Mouse (Mus musculus): Measurements from ENCODE around the gene Uba3. TPM values are rescaled to one million over a fixed set of nuclear protein-coding genes. Genes with fewer than 3 reads are reported as not detected.

Gene Uba3
- polyA plus RNA-seq, 1 experiment from 2014 or later = 76.3 TPM

GRCm38 (mm10) chr6:97227067-97227847, 21.8 kb upstream of the Uba3 start:
- no peak overlapping the region for H3K9ac ChIP-seq (replicated peaks; ENCODE audit: low read length)
- H3K4me2 ChIP-seq (replicated peaks; ENCODE audit: low read depth, low read length) = no peak overlapping the region
- H3K4me3 ChIP-seq (ENCODE audit: low read length) = no peak overlapping the region
- H3K27ac ChIP-seq (ENCODE audit: low read length) = no peak overlapping the region
- H3K36me3 ChIP-seq (ENCODE audit: insufficient read depth, low read length) = peaks cover 18% of the 10 kb centered on the region
- WGBS = 93% methylated on average over 9 of the region's 9 CpGs
- ATAC-seq (ENCODE audit: low FRiP score, low TSS enrichment) = no peak
- no peaks in the 10 kb centered on the region for H3K9me3 ChIP-seq (ENCODE audit: low read length)
- peaks cover 9% of the 10 kb centered on the region for H3K4me1 ChIP-seq (ENCODE audit: insufficient read depth, low read length)
- H3K27me3 ChIP-seq (ENCODE audit: insufficient read depth, low read length) = no peaks in the 10 kb centered on the region

GRCm38 (mm10) chr6:97226083-97226491, 20.6 kb upstream of the Uba3 start:
- no peak overlapping the region for H3K9ac ChIP-seq (replicated peaks; ENCODE audit: low read length)
- peaks cover 12% of the 10 kb centered on the region for H3K4me1 ChIP-seq (ENCODE audit: insufficient read depth, low read length)
- no peaks in the 10 kb centered on the region for H3K9me3 ChIP-seq (ENCODE audit: low read length)
- H3K4me3 ChIP-seq (ENCODE audit: low read length) = no peak overlapping the region
- no peaks in the 10 kb centered on the region for H3K27me3 ChIP-seq (ENCODE audit: insufficient read depth, low read length)
- 18% methylated on average over 1 of the region's 1 CpGs for WGBS
- peaks cover 11% of the 10 kb centered on the region for H3K36me3 ChIP-seq (ENCODE audit: insufficient read depth, low read length)
- no peak overlapping the region for H3K27ac ChIP-seq (ENCODE audit: low read length)
- no peak overlapping the region for H3K4me2 ChIP-seq (replicated peaks; ENCODE audit: low read depth, low read length)
- no peak for ATAC-seq (ENCODE audit: low FRiP score, low TSS enrichment)

GRCm38 (mm10) chr6:97224505-97224904, 19.1 kb upstream of the Uba3 start:
- H3K9me3 ChIP-seq (ENCODE audit: low read length) = no peaks in the 10 kb centered on the region
- 0 out of 2 replicates have a peak, but pooled peaks cover 2% of the 10 kb centered on the region for H3K36me3 ChIP-seq (ENCODE audit: insufficient read depth, low read length)
- H3K27me3 ChIP-seq (ENCODE audit: insufficient read depth, low read length) = no peaks in the 10 kb centered on the region
- no peak overlapping the region for H3K27ac ChIP-seq (ENCODE audit: low read length)
- H3K4me2 ChIP-seq (replicated peaks; ENCODE audit: low read depth, low read length) = no peak overlapping the region
- 94% methylated on average over 8 of the region's 8 CpGs for WGBS
- peaks cover 12% of the 10 kb centered on the region for H3K4me1 ChIP-seq (ENCODE audit: insufficient read depth, low read length)
- no peak overlapping the region for H3K9ac ChIP-seq (replicated peaks; ENCODE audit: low read length)
- ATAC-seq (ENCODE audit: low FRiP score, low TSS enrichment) = no peak
- H3K4me3 ChIP-seq (ENCODE audit: low read length) = no peak overlapping the region

- Histone ChIP-seq H3K36me3 (ENCODE audit: insufficient read depth, low read length) (no peaks in the 10 kb centered on the region), H3K4me2 (replicated peaks; ENCODE audit: low read depth, low read length) (no peak overlapping the region), H3K9me3 (ENCODE audit: low read length) (no peaks in the 10 kb centered on the region), H3K27ac (ENCODE audit: low read length) (no peak overlapping the region), H3K9ac (replicated peaks; ENCODE audit: low read length) (0 out of 2 replicates have a peak overlapping the region, but pooled peaks have one; percentile 4), H3K27me3 (ENCODE audit: insufficient read depth, low read length) (no peaks in the 10 kb centered on the region), H3K4me1 (ENCODE audit: insufficient read depth, low read length) (peaks cover 12% of the 10 kb centered on the region), H3K4me3 (ENCODE audit: low read length) (no peak overlapping the region)
- 82% methylated on average over 4 of the region's 4 CpGs for WGBS
- ATAC-seq (ENCODE audit: low FRiP score, low TSS enrichment) = no peak
Observed at GRCm38 (mm10) chr6:97223566-97223965, 18.1 kb upstream of the Uba3 start.

GRCm38 (mm10) chr6:97222931-97223467, 17.6 kb upstream of the Uba3 start:
- Histone ChIP-seq H3K4me1 (ENCODE audit: insufficient read depth, low read length) (peaks cover 12% of the 10 kb centered on the region), H3K4me3 (ENCODE audit: low read length) (no peak overlapping the region), H3K27me3 (ENCODE audit: insufficient read depth, low read length) (no peaks in the 10 kb centered on the region), H3K9me3 (ENCODE audit: low read length) (no peaks in the 10 kb centered on the region), H3K36me3 (ENCODE audit: insufficient read depth, low read length) (no peaks in the 10 kb centered on the region), H3K9ac (replicated peaks; ENCODE audit: low read length) (no peak overlapping the region), H3K4me2 (replicated peaks; ENCODE audit: low read depth, low read length) (no peak overlapping the region), H3K27ac (ENCODE audit: low read length) (no peak overlapping the region)
- no peak for ATAC-seq (ENCODE audit: low FRiP score, low TSS enrichment)
- 64% methylated on average over 5 of the region's 5 CpGs for WGBS

- no peak overlapping the region for H3K4me3 ChIP-seq (ENCODE audit: low read length)
- 40% methylated on average over 6 of the region's 6 CpGs for WGBS
- H3K9ac ChIP-seq (replicated peaks; ENCODE audit: low read length) = no peak overlapping the region
- H3K9me3 ChIP-seq (ENCODE audit: low read length) = no peaks in the 10 kb centered on the region
- H3K4me1 ChIP-seq (ENCODE audit: insufficient read depth, low read length) = peaks cover 12% of the 10 kb centered on the region
- ATAC-seq (ENCODE audit: low FRiP score, low TSS enrichment) = peak; percentile 42; the same call in 1 of the 2 replicates
- no peaks in the 10 kb centered on the region for H3K27me3 ChIP-seq (ENCODE audit: insufficient read depth, low read length)
- no peaks in the 10 kb centered on the region for H3K36me3 ChIP-seq (ENCODE audit: insufficient read depth, low read length)
- H3K27ac ChIP-seq (ENCODE audit: low read length) = no peak overlapping the region
- no peak overlapping the region for H3K4me2 ChIP-seq (replicated peaks; ENCODE audit: low read depth, low read length)
Observed at GRCm38 (mm10) chr6:97222321-97222720, 16.9 kb upstream of the Uba3 start.

GRCm38 (mm10) chr6:97221205-97222025, 16.0 kb upstream of the Uba3 start:
- no peak overlapping the region for H3K4me2 ChIP-seq (replicated peaks; ENCODE audit: low read depth, low read length)
- no peaks in the 10 kb centered on the region for H3K27me3 ChIP-seq (ENCODE audit: insufficient read depth, low read length)
- H3K9ac ChIP-seq (replicated peaks; ENCODE audit: low read length) = no peak overlapping the region
- no peaks in the 10 kb centered on the region for H3K9me3 ChIP-seq (ENCODE audit: low read length)
- H3K4me1 ChIP-seq (ENCODE audit: insufficient read depth, low read length) = peaks cover 12% of the 10 kb centered on the region
- no peak overlapping the region for H3K27ac ChIP-seq (ENCODE audit: low read length)
- no peaks in the 10 kb centered on the region for H3K36me3 ChIP-seq (ENCODE audit: insufficient read depth, low read length)
- whole genome bisulfite sequencing = 63% methylated on average over 15 of the region's 15 CpGs
- no peak overlapping the region for H3K4me3 ChIP-seq (ENCODE audit: low read length)
- no peak for ATAC-seq (ENCODE audit: low FRiP score, low TSS enrichment)

GRCm38 (mm10) chr6:97220672-97221071, 15.2 kb upstream of the Uba3 start:
- no peak overlapping the region for H3K4me2 ChIP-seq (replicated peaks; ENCODE audit: low read depth, low read length)
- H3K36me3 ChIP-seq (ENCODE audit: insufficient read depth, low read length) = no peaks in the 10 kb centered on the region
- no peaks in the 10 kb centered on the region for H3K9me3 ChIP-seq (ENCODE audit: low read length)
- no peak overlapping the region for H3K27ac ChIP-seq (ENCODE audit: low read length)
- no peak overlapping the region for H3K9ac ChIP-seq (replicated peaks; ENCODE audit: low read length)
- no peak for ATAC-seq (ENCODE audit: low FRiP score, low TSS enrichment)
- no peaks in the 10 kb centered on the region for H3K27me3 ChIP-seq (ENCODE audit: insufficient read depth, low read length)
- 80% methylated on average over 2 of the region's 5 CpGs for WGBS
- no peak overlapping the region for H3K4me3 ChIP-seq (ENCODE audit: low read length)
- H3K4me1 ChIP-seq (ENCODE audit: insufficient read depth, low read length) = peaks cover 12% of the 10 kb centered on the region

- Histone ChIP-seq H3K4me1 (ENCODE audit: insufficient read depth, low read length) (peaks cover 10% of the 10 kb centered on the region), H3K9ac (replicated peaks; ENCODE audit: low read length) (no peak overlapping the region), H3K27ac (ENCODE audit: low read length) (no peak overlapping the region), H3K4me2 (replicated peaks; ENCODE audit: low read depth, low read length) (no peak overlapping the region), H3K27me3 (ENCODE audit: insufficient read depth, low read length) (no peaks in the 10 kb centered on the region), H3K4me3 (ENCODE audit: low read length) (no peak overlapping the region), H3K36me3 (ENCODE audit: insufficient read depth, low read length) (no peaks in the 10 kb centered on the region; the same call in 1 of the 2 replicates), H3K9me3 (ENCODE audit: low read length) (no peaks in the 10 kb centered on the region)
- no peak for ATAC-seq (ENCODE audit: low FRiP score, low TSS enrichment)
- WGBS = 83% methylated on average over 4 of the region's 4 CpGs
Observed at GRCm38 (mm10) chr6:97216154-97216821, 10.8 kb upstream of the Uba3 start.
